Mouse (Mus musculus): ENCODE measurements around the gene Akap7.

DNA sequence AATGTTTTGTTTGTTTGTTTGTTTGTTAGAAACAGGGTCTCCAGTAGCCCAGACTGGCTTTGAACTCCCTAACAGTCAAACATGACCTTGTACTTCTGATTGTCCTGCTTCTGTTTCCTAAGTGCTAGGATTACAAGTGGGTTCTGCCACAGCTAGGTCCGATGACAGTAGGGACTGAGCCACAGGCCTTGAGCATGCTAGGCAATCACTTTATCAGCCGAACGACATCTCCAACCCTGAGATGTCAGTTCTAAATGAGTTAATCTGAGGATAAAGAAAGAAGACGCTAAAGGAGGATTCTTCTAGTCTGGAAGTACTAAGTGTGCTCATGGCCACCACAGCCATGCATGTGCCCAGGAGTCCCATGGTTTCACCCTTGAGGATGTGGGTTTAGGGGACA lies 3.1 kb upstream of the Akap7 start:
- no peak for TF ChIP-seq EP300 (IDR thresholded peaks at IDR 0.05; ENCODE audit: low read depth in 1 of 2, low read length in 2 of 2)
- TF ChIP-seq POLR2A (IDR thresholded peaks at IDR 0.05; ENCODE audit: control insufficient read depth in 1 of 2, insufficient read depth in 1 of 2, low read depth in 1 of 2, low read length in 2 of 2, poor library complexity in 1 of 2): no peak
- no peak for TF ChIP-seq ETS1 (IDR thresholded peaks at IDR 0.05; ENCODE audit: low read depth, low read length)
